Mouse (Mus musculus): ENCODE measurements around the gene Zfp385b.
A peak's percentile ranks its signal among the peaks of the same experiment; 100 is the strongest.
"Not testable (repeated sequence)": the region's sequence is repeated elsewhere in the genome, so short reads cannot be mapped to it uniquely, and the experiment has no call there.

Gene Zfp385b

DNA sequence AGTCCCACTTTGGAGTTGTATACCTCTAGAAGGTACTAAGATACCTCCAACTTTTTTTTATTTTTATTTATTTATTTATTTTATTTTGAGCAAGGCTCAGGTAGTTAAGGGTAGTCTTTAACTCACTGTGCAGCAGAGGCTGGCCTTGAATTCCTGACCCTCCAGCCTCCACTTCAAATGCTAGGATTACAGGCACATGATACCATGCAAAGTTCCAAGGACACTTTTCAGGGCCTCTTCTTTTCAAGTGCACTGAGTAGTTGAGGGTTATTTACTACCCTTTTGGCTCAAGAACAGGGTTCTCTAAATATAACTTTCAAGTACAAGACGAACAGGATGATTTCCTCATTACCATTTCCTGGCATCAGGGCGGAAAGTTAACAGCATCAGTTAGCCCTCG, 365.7 kb downstream of the Zfp385b start:
- DNase-seq, result no peak

DNA sequence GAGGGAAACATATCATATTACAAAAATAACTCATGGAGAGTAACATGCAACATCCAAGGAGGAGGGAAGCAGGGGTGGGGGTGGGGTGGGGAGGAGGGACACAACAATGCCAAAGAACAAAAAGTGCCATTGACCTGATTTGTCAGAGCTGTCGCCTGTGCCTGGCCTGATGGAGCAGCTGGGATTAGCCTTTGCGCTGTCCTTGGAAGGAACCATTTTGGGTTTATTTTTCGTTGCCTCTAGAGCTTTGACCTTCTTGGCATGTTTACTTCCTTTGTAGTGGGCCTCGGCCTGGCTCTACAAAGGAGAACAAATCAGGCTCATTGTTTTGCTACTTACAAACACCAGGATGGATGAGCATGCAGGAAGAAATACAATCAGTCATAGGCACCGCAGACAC, 369.4 kb downstream of the Zfp385b start:
- not testable (repeated sequence) for DNase-seq

DNA sequence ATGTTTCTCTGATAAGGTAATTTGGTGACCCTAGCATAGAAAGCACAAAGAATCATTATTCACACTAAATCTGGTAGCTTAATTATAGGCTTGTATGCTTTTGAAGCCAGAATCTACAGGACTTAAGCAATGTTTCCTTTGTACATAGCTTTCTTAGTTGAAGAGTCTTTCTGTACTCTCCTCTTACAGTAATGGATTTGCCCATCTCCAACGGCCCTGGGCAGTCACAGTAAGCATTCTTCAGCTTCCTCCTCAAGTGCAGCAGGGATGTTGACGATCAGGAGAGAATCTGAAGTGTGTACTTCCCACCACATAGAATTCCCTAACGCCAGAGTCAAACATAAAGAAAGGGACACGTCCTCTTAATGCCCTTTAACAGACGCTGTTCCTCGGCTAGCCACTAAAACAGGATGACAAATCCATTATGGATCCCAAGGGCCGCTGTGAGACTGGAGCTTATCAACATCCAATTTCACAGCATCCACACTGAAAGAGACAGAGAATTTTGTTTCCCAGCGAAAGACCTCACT, 370.4 kb downstream of the Zfp385b start:
- DNase-seq, result no peak

DNA sequence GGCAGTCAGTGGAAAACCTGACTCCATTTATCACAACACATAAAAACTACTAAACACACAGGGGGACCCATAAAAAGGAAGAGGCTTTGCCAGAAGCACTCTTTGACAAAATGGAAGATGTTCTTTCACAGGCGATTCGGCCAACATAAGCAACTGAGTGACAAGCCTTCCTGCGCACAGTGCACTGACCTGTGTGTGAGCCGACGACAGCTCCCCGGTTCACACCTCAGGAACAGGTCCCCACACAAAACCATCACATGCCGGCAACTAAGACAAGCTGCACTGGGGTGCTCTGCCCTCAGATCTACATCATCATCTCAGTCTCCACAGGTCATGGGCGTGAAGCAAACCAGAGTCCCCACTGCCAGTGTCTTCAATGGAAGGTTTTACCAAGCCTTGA, 375.2 kb downstream of the Zfp385b start:
- no peak for DNase-seq

DNA sequence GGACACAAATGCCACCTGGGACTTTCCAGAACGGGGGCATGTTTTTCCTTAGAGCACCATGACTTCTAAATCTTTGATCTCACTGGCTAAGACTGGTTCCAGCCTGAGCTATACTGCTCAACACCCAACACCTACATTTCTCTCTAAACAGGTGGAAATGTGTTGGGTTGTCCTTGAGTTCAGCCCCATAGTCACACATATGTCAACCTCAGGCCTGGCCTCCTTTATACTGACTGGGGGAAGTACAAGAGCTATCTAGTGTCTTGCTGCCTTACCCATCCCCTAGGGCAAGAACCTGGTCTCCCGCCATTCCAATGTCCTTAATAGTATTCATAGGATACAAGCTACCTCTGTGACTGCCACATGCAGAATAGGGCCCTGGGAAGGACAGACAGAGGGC, 378.8 kb downstream of the Zfp385b start:
- no peak for DNase-seq

DNA sequence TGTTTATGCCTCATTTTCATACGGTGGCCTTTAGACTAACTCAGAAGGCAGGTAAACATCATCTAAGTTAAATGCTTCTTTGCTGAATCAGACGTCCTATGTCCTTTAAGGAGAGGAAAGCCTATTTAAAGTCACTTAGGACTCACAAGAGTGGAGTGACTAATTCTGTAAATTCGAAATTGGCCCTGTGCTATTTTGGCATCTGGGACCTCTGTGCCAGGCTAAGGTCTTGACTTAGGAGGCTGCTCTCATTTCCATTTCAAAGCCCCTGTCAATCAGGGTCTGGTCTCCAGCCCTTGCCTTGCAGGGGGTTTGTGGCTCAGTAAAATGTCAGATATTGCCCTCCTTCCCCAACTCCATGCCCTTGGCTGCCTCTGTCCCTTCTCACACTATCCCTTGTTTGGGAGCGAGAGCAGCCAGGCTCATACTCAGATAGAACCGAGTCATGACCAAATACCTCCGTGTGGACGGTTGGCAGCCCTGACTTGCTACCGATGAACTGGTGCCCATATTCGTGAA, 383.1 kb downstream of the Zfp385b start:
- DNase-seq, result no peak

DNA sequence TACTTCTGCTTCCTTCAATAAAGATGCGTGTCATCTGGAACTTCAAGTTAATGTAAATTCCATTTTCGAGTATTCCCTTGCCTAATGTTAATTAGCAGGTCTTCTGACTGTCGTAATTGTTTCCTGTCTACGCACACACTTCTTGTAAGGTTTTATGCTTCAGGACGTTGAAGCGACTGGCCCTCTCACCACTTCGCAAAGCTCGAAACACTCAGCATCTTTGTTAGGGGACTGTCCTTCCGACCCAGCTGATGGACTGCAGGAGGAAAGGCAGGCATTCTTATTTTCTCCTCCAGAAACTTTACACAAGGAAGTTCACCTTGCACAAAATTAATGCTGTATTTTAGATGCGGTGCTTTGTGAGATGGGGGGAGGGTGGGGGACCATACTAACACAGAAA, 400.0 kb downstream of the Zfp385b start:
- no peak for DNase-seq

DNA sequence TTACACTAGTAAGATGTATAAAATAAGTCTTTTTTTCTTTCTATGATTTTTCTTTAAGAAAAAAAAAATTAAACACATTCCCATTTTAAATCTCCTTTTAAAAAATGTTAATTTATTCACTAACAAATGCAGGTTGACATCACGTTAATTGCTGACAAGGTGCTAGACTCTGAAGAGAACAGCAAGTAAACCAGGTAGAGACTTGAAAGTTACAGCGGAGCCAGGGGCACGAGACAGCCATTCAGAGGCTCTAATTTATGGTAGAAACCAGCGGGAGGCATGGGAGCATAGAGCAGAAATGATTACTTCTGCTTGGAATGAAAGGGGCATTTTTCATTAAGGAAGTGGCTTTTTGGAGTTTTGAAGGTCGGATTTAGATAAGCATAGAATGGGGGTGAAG, 401.4 kb downstream of the Zfp385b start:
- DNase-seq, result no peak

DNA sequence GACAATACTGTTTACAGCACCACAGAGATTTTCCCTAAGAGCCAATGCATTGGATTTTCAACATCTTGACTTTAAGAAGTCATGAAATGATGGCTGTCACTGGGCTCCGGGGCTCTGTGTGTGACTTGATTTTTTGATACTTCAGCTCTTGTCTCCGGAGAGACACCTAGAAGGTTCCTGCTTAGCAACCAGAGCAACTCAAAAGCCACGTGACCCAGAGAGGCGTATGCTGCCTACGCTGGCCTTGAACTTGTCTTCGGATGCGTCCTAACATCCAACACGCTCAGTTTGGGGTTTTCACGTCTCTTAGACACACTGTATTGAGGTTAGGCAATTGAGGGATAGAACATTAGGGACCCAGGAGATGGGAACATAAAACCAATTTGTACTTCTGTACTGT, 407.3 kb downstream of the Zfp385b start:
- no peak for DNase-seq

DNA sequence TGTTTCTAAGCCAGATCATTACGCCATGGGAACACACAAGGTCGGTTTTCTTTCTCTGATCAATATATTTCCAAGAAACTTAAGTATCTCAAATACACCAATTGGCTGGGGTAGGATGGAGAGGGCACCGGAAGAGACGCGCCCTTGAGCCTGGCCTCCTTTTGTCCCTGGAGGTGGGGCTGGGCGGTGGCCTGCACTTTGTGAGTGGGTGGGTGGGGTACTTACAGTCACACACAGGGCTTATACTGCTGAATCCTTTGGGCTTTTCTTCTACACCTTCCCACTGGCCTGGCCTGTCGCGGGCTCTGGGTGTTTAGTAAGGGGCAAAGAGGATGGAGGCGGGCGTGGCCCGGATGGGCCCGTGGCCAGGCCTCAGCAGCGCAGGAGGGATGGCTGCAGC, 407.8 kb downstream of the Zfp385b start:
- DNase-seq, result no peak

DNA sequence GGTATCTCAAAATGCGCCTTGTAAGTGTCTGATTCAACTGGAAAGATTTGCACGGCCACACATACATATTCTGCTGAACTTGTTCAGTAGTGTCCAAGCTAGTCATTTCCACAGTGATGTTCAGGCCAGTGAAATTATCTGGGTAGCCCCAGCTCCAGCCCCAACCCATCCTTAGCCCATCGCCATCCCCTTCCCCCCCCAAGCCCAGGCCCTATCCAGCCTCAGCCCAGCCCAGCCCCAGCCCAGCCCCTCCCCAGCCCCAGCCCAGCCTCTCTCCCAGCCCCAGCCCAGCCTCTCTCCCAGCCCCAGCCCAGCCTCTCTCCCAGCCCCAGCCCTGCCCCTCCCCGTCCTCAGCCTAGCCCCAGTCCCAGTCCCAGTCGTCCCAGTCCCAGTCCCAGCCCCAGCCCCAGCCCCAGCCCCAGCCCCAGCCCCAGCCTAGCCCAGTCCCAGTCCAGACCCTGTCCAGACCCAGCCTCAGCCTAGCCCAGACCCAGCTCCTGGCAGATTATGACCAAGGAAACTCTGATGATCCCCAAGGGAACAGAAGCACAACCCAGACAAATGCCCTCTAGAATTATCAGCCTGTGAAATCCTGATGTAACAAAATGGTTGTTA, 409.8 kb downstream of the Zfp385b start:
- no peak for DNase-seq

DNA sequence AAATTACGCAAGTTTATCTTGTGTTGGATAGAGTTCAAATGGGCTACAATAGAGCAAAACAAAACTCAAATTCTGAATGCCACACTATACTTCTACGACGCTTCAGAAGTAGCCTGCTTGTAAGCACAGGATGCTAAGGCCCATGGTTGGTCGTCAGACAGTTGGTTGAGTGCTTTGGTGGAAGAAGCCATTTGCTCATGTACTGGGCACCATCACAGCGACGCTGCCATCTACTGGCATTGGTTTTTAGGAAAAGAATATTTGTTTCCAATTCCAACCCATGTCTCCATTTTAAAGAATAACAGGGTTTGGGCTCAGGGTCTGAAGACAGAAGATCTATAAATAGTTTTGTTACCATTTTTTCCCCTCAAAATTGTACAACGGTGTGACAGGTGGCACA, 410.5 kb downstream of the Zfp385b start:
- DNase-seq, result no peak

DNA sequence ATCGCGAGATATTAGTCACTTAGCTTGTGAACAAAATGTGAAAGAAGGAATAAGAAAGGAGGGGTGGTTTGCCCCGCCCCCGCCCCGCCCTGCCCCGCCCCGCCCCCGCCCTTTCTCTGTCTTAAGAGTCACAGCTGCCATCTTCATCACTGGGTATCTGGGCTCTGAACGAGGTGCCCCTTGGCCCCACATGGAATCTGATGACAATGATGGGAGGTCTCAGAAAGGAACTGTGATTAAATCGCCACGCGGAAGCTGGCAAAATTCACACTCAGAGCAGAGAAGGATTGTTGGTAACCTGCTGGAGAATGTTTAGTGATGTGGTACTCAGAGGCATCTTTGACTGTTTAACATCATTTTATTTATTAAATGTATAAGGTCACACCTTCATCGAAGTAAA, 417.1 kb downstream of the Zfp385b start:
- no peak for DNase-seq

DNA sequence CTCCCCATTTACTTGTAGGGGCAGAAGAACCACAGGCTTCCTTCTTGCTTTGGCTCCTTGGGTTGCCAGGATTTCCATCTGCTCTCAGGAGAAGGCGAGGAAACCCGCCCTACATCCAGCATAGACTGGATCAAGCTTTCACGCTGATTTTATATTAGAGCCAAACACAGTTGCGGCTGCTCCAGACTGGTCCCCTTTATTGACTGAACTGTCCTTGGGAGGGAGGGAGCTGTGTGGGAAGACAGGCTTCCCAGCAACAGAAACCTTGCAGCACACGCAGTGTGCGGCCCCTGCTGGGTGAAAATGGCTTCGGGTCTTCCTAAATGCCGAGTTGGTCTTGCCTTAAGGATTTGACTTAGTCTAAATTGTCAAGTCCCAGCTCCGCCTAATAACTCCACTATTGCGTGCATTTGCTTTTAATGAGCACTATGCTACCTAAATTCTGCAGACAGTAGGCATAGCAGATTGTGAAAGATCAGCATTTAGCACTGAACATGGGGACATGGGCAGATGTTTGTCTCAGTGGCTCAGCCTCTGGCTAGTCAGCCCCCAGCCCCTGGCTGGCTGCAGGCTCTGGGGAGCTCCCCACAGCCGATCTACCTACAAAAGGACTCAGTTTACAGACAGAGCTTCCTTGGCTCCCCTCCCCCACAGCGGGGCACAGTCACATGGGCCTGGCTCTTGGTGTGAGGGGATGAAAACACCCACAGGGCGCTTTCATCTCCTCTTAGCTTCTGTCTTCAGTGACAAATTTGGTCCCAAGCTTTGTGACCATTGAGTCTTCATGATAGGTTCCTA, 417.8 kb downstream of the Zfp385b start:
- DNase-seq, result no peak

DNA sequence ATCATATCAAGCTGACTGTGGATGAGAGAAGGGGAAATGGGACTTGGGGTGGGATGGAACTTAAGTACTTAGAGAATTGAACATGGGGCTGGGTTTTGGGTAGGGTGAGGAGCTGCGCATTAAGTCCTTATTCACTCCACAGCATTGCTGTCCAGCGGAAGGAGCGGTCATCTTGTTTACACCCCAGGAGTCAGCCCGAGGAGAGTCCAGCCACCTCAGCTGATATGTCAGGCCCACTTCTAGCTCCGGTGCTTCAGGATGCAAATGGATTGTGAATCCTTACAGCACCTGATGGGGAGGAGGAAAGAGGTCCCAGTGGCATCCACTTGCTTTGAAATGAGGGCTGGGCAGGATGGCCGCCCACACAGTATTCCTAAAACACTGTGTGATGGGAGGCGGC, 425.6 kb downstream of the Zfp385b start:
- DNase-seq, result no peak

DNA sequence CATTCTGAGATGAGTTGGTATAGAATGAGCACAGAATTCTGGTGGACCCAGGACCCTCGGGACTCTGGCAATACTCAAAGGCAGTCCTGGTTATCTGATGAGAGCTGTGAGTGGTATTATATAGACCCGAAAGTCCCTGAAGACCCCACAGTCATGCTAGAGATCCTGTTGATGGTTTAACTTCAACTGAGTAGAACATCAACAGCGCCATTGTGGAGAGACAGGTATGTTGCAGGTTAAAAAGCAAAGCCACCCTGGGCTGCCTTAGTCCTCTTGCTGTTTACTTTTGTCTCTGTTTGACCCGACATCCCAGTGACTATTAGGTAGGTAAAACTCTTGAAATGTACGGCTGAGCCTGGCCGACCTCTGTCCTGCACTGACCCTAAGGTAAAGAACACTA, 431.3 kb downstream of the Zfp385b start:
- no peak for DNase-seq

DNA sequence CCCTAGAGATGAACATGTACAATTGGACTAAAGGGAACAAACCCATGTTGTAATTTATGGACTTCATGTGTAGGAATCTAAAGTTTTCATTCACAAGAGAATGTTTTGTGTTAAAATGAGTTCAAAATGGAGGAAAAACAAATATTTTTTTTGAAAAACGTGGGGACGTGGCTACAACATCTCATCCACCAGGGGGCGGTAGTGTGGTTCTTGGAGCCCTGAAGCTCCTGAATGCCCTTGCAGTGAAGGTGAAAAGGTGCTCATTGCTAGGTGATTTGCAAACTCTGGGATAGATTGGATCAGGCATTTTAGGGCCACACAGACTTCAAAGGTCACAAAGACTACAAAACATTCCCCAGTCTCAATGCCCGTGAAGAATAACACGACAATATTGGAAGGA, 432.9 kb downstream of the Zfp385b start:
- peak; percentile 4 to 5 for DNase-seq

DNA sequence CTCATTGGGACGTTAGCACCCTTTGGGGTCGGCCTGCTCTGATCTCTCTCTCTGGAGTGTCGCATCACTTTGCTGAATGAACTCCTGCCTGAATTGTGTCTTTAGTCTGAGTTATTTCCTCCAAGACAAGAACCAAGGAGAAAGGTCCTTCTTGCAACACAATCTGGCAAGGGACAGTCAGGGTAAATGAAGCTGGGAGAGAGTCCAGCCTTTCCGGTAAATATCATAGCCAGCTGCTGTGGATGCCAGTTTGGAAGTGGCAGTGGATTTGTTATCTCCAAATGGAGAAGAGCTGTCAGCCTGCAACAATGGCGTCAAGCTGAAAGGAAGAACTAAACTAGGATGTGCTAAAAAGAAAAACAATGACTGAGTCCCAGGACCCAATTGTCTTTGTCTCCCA, 436.7 kb downstream of the Zfp385b start:
- no peak for DNase-seq

DNA sequence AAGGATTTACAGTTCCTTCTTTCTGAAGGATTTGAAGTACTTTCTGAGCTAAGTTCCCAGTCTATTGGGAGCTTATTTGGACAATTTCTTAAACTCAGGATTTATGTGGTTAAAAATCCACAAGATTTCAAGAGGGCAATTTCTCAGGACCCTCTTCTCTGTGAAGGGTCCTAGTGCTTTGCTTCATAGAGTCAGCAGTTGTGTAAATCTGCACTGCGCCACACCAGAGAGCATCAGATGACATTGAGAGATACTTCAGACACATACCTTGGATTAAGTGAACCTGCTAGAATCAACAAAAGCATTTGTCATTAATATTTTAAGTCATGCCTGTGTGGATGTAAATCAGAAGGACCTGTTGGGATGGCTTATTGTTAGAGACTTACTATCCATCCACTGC, 439.5 kb downstream of the Zfp385b start:
- no peak for DNase-seq

DNA sequence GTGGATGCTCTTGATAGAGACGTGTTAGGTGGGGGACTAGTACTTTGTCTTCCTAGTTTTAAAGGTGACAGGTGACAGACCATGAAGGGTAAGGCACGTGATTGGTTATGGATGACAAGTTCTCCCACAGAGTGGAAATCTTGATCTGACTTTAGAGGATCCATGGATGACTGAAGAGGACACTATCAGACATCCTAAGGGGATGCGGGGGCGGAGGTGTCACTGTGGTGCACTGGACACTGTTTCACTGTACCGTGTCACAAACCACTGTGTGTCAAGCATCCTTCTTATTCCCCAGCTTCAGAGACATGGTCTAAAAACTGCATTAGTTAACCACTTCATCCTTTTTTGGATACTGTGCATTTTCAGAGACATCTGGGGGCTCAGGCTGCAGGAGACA, 440.1 kb downstream of the Zfp385b start:
- no peak for DNase-seq

DNA sequence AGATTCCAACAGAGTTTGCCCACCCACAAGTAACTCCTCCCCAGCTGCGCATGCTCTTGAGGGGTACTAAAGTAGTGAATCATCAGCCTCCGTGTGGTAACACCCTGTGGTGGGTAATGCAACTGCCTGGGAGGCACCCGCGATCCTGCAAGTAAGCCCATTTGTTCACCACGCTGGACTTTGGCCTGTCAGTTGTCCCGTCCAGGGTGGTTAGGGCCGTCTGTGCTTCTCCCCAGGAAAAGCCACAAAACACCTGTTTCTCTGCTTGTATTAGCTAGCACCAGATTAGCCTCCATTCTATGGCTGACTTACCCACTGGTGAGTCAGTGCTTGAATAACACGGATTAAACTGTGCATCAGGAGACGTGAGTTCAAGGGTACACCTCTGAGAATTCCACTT, 442.6 kb downstream of the Zfp385b start:
- no peak for DNase-seq

DNA sequence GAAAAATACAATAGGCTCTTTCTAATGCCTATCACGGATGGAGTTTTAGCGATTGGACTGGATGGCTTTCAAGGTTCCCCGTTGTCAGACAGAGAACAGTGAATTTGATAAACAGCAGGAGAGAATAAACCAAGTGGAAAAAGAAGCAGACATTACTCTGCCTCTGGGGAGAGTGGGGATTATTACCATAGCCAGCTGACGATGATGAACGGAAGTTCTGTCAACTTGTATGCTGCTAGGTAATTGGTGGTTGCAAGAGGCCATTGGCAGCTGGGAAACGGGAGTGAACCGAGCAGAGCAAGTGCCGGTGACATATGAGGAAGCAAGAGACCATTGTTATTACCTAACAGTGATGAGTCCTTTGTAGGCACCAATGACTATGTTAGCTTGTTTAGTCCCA, 444.3 kb downstream of the Zfp385b start:
- DNase-seq, result no peak

DNA sequence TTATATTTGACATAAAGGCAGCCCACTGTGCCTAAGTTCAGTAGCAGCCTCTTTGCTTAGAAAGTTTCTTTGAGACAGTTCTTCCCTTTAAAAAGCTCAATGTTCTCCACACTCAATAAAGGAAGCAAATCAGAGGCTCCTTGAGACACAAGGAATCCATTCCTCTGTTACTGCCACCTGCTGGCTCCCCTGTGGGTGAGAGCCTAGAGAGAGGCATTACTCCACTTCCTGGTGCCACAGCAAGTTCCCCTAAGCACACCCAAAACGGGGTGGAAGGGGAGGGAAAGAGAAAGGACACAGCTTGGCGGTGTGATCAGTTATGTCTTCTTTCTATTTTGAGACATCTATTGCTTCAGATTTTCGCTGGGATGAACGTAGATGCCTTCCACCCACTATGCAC, 450.3 kb downstream of the Zfp385b start:
- no peak for DNase-seq

Measured in B cell, adult 2 months (primary cell).